Mouse (Mus musculus): ENCODE data around the gene Tcf7.

- TF ChIP-seq POLR2A (IDR thresholded peaks at IDR 0.05; ENCODE audit: insufficient read depth, low read depth, low read length) (no peak), CTCF (IDR thresholded peaks at IDR 0.05) (no peak), EP300 (IDR thresholded peaks at IDR 0.05; ENCODE audit: insufficient read depth, low read depth, low read length) (no peak)
Measured at GRCm38 (mm10) chr11:52225986-52226599, 56.7 kb downstream of the Tcf7 start.

All from heart, adult 2 months (tissue).